Mouse (Mus musculus) left cerebral cortex, postnatal 4 days (tissue): ENCODE measurements at regions not wholly inside any gene's neighbourhood (a gene's known extent, or its start where the extent isn't known, plus 50 kb on each side); places are given as distances from the start of the nearest gene placed in this dataset.

Source experiments
- DNase-seq: peaks from one replicate; pipeline ENCODE4 v3.0.0-alpha.2; 2022
- intact Hi-C: fragments of 180-260 bp; cut with DNase I; formaldehyde crosslinking; loops from one replicate; pipeline ENCODE4 v1.15.1; 2025

DNA sequence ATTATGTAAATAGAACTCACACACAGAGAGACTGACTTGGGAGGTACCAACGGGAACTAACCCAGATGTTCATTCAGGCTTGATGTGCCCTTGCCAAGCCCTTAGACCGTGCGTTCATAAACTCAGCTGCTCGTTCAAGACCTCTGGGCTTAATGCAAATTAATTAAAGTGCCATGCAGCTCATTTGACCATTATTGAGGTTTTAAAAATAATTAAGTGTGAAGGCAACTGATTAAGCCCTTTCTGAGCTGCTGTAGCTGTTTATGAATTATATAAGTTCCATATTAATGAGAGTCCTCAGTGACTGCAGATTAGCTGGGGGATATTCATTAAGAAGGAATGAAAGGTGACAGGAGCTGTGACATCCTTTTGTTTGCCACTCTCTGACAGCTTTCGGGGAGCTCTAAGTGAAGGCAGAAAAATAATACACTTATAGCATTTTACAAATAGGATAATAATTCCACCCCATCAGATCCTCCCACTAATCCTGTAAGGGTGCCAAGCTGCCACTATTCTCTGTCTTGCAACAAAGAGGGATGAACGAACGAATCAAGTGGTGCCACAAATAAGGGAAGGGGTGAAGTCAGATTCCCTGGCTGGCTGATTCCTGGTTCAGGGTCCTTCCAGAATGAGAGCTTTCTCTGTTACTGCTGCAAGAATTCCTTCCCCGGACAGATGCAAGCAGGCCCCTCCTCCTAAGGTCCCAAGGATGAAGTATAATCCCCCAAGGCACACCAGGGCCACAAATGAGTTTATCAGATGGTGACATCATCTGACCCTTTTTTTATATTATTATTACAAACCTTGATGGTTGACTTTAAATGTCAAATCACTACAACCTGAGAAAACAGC is 184.7 kb upstream of the Nckap5 start:
- intact Hi-C loops: loop anchor here (5.0 to 10.0 kb wide), 2 partner anchors 190 to 442 kb away; partner anchors contain the start of gene Mgat5
- no peak for DNase-seq

DNA sequence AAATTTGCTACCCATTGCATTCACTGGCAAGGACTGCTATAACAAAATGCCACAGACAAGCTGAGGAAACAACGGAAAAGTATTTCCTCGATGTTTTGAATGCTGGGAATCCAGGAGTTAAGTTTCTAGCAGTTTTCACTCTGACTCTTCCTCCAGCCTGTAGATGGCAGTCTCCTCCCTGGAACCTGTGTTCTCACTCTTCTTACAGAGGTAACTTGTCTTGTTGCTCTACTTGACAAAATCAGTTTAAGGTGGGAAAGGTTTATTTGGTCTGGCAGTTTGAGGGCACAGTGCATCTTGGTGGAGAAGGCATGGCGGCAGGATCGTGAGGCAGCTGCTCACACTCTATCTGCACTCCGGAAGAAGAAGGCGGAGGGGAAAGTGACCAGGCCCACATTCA is 181.3 kb upstream of the Nckap5 start:
- intact Hi-C loops: loop anchor here (10.0 kb wide), 1 partner anchor 193 kb away; the partner anchor contains the start of gene Mgat5
- DNase-seq: no peak

- DNase-seq: no peak
These were observed 179.1 kb upstream of the Nckap5 start for GRCm38 (mm10) chr1:127009699-127010098.

DNA sequence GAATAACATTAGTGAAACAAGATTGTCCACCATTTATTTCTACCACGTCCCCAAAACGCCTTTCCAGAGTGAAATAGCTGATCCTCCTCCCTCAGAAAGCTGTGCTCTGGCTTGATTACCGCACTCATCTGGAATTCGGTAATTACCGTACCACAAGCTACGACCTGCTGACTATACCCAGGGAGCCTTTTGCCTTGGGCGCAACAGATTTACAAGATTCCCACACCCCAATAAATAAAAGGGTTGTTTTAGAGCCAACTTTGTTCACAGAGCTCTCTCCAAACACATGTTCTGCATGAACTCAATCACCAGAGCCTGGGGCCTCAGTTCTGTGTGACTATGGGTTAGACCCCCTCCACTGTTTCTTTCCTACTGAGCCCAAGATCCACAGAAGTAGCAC is 171.1 kb upstream of the Nckap5 start:
- DNase-seq: no peak

More at GRCm38 (mm10) chr1:127009699-127010098, 179.1 kb upstream of the Nckap5 start:
- intact Hi-C loops: loop anchor here (10.0 kb wide), 1 partner anchor 195 kb away; the partner anchor contains the start of gene Mgat5

GRCm38 (mm10) chr1:126993061-126993640 is 162.6 kb upstream of the Nckap5 start:
- peak; percentile 35 for DNase-seq
- intact Hi-C loops: loop anchor here (5.0 kb wide), 1 partner anchor 1386 kb away; no protein-coding TSS in a partner anchor

More for the DNA sequence above, 171.1 kb upstream of the Nckap5 start:
- intact Hi-C loops: no loop called here

DNA sequence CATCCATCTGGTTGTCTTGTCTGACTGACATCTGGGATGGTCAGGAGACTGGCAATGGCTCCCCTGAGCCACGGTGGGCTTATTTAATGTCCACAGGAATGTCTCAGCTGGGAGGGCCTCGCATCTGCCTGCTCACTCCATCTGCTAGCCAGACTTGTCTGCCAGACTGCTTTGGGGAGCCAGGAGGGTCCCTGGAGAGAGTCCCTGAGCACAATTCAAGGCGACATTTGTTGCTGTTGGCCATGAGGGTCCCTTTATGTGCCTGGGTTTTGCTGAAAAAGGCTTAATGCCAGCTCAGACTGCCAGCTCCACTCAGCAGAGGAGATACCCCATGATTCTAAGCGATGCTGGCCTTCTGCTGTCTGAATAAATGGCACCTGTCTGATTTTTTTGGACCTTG is 161.8 kb upstream of the Nckap5 start:
- DNase-seq: peak; percentile 85

DNA sequence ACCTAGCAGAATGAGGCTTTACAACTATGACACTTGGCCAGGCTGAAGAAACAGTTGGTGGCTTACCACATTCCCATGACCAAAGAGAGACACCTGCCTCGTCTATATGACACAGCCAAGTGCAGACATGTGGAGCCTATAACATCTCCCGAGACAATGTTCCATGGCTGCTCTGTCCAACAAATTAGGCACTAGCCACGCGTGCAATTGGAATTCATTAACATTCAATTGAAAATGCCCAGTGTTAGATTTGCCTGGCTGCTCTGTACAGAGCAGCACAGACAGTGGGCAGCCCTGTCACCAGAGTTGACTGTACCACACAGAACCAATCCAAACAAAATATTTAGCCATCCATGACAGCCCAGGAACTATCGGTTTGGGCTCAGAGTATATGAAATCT is 152.2 kb upstream of the Nckap5 start:
- intact Hi-C loops: no loop called here
- DNase-seq: no peak

More for the DNA sequence above, 161.8 kb upstream of the Nckap5 start:
- intact Hi-C loops: loop anchor here (5.0 kb wide), 1 partner anchor 1385 kb away; no protein-coding TSS in a partner anchor

DNA sequence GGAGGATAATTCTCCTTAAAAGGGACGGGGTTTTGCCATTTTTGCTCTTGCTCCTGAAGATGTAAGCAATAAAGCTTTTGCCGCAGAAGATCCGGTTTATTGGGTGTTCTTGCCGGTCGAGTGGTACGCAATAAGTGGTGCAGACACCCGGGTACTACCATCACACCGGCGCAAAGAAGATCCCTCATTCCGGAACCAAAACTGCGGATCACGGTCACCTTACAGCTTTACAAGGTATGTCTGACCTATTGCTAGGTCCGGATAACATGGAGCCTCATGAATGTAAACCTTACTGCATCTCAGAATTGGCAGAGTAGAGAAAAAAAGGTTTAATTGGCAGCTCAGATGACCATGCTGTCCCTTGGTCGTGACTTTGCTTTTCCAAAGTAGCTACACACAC is 149.7 kb upstream of the Nckap5 start:
- intact Hi-C loops: no loop called here
- DNase-seq: no peak

GRCm38 (mm10) chr1:126973871-126974270 is 143.3 kb upstream of the Nckap5 start:
- DNase-seq: no peak
- intact Hi-C loops: no loop called here

GRCm38 (mm10) chr1:126971777-126972421 is 141.3 kb upstream of the Nckap5 start:
- intact Hi-C loops: no loop called here
- no peak for DNase-seq

DNA sequence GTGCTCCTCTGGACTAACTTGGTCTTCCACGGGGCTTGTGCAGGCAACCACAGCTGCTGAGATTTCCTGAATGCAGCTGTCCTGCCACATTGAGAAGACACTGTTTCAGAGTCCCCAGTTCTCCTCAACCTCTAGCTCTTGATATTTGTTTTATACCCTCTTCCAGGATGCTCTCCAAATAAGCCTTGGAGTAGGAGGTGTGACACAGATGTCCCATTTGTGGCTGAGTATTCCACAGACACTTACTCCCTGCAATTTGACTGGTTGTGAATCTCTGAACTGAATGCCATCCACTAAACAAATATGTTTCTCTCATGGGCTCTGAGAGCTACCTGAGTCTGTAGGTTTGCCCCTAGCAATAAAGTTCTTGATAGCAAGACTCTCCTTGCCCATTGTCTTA is 140.5 kb upstream of the Nckap5 start:
- intact Hi-C loops: no loop called here
- no peak for DNase-seq

GRCm38 (mm10) chr1:126966394-126966793 is 135.8 kb upstream of the Nckap5 start:
- DNase-seq: no peak
- intact Hi-C loops: no loop called here

- DNase-seq: no peak
- intact Hi-C loops: no loop called here
These were observed 125.5 kb upstream of the Nckap5 start for GRCm38 (mm10) chr1:126955839-126956720.

GRCm38 (mm10) chr1:126947860-126948259 is 117.3 kb upstream of the Nckap5 start:
- no peak for DNase-seq
- intact Hi-C loops: no loop called here

DNA sequence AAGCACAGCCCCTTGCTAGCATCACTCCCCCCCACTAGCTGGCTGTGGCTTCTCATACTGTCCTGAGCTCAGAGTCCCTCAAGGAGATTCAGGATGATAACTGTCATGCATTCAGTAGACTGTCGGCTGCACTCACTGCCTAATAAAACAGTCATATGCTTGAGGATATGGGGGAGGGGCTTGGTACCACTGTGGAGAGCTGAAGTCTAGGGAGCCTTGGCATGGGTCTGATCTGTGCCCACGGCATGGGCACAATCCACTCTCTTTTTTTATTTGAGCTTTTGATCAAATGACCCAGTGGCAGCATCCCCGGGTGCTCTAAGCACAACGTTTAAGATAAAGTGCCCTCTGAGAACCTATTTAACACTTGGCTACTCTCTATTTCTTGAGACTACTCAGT is 102.1 kb upstream of the Nckap5 start:
- intact Hi-C loops: loop anchor here (5.0 to 10.0 kb wide), 3 partner anchors 438 to 1325 kb away; no protein-coding TSS in a partner anchor
- no peak for DNase-seq

GRCm38 (mm10) chr1:126931754-126932153 is 101.2 kb upstream of the Nckap5 start:
- intact Hi-C loops: loop anchor here (5.0 to 10.0 kb wide), 3 partner anchors 437 to 1324 kb away; no protein-coding TSS in a partner anchor

DNA sequence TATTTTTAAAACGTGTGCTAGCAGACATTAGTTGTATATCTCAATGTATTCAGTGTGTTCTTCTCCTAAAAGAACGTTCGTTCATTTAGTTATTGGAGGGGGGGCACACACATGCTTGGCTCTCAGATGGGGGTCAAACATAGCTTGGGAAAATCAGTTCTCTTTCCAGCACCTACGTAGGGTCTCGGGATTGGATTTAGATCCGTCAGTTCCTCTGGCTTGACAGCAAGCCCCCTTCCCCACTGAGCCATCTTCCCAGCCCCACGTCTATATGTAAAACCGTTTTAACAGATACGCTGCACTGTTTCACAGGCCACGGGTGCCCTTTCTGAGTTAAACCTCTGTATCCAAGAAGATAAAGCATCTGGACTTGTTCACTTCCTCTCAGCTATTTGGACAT is 100.5 kb upstream of the Nckap5 start:
- intact Hi-C loops: loop anchor here (5.0 to 10.0 kb wide), 3 partner anchors 436 to 1324 kb away; no protein-coding TSS in a partner anchor
- DNase-seq: no peak

More at GRCm38 (mm10) chr1:126931754-126932153, 101.2 kb upstream of the Nckap5 start:
- peak; percentile 83 for DNase-seq

DNA sequence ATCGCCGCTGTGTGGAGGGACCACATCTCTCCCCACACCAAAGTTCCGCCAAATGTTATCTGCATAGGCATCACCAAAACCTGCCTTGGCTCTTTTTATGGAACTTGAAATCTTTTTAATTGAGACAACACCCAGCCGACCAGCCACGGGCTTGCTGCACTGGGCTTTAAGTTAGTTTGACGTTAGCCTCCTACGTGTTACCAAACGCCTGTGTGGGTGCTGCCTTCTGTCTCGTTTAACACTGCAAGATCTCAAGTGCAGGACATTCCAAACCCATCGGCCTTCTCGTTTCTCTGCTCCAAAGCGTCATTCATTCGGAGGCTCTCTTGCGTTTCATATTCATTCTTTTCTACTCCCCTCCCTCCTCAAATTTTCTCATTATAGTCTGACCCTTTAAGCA is 100.0 kb upstream of the Nckap5 start:
- intact Hi-C loops: loop anchor here (5.0 to 10.0 kb wide), 3 partner anchors 436 to 1323 kb away; no protein-coding TSS in a partner anchor
- DNase-seq: no peak

- intact Hi-C loops: loop anchor here (5.0 to 10.0 kb wide), 6 partner anchors 185 to 1322 kb away; partner anchors contain the start of gene Lypd1
- DNase-seq: peak; percentile 40
These were observed 99.1 kb upstream of the Nckap5 start for GRCm38 (mm10) chr1:126929666-126930065.

DNA sequence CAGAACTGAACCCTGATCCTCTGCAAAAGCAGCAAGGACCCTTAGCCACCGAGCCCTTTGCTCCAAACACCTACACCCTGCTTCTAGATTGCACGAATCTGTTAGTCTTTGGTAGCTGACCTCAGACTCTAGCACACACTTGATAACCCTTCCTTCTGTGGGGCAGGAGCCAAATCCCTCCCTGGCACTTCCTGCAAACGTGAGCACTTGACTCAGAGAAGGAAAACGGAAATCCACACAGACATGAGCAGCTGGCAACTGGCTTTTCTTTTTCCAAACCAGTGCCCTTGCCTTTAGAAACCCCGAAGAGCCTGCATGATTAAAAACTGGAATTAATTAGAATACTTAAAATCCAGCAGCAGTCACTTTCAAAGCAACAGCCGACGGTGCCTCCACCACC is 97.6 kb upstream of the Nckap5 start:
- peak; percentile 31 for DNase-seq
- intact Hi-C loops: loop anchor here (10.0 kb wide), 3 partner anchors 183 to 1013 kb away; partner anchors contain the start of gene Lypd1
